Mouse (Mus musculus) CD8-positive naive resting alpha-beta T cell, adult 2 months (primary cell): ENCODE measurements around the gene Psmc1.

ENCODE experiments used
- DNase-seq, 2 experiments: peaks; one replicate each; pipeline ENCODE4 v3.0.0; 2022; ENCODE audit warnings: low read depth in 2 of 2, low spot score in 2 of 2

Gene Psmc1

GRCm38 (mm10) chr12:100123476-100123875 is 13.5 kb downstream of the Psmc1 start:
- DNase-seq, result no peak

GRCm38 (mm10) chr12:100124913-100125798 is 15.2 kb downstream of the Psmc1 start:
- DNase-seq, result no peak

- no peak for DNase-seq
Measured at GRCm38 (mm10) chr12:100126968-100127865, 17.3 kb downstream of the Psmc1 start.

- DNase-seq, result no peak
Measured at GRCm38 (mm10) chr12:100127866-100128480, 18.0 kb downstream of the Psmc1 start.

GRCm38 (mm10) chr12:100128522-100128921 is 18.6 kb downstream of the Psmc1 start:
- DNase-seq, result no peak

- DNase-seq, result no peak
Measured at GRCm38 (mm10) chr12:100128961-100129360, 19.0 kb downstream of the Psmc1 start.

GRCm38 (mm10) chr12:100131167-100131566 is 21.2 kb downstream of the Psmc1 start:
- no peak for DNase-seq

- DNase-seq, result peak; percentile 51 to 63
Measured at GRCm38 (mm10) chr12:100131655-100132054, 21.7 kb downstream of the Psmc1 start.

- DNase-seq, result no peak
Measured at GRCm38 (mm10) chr12:100134395-100134936, 24.5 kb downstream of the Psmc1 start.

GRCm38 (mm10) chr12:100135117-100135516 is 25.2 kb downstream of the Psmc1 start:
- no peak for DNase-seq

GRCm38 (mm10) chr12:100142848-100143523 is 33.0 kb downstream of the Psmc1 start:
- no peak for DNase-seq

GRCm38 (mm10) chr12:100143737-100144136 is 33.8 kb downstream of the Psmc1 start:
- no peak for DNase-seq

- no peak for DNase-seq
Measured at GRCm38 (mm10) chr12:100144269-100144668, 34.3 kb downstream of the Psmc1 start.

GRCm38 (mm10) chr12:100152466-100152865 is 42.5 kb downstream of the Psmc1 start:
- no peak for DNase-seq

- DNase-seq, result peak; percentile 82 to 84
Measured at GRCm38 (mm10) chr12:100159261-100159975, 49.5 kb downstream of the Psmc1 start, which contains the start of gene Nrde2. Gene Nrde2 (minus strand): TSS chr12:100159653.

GRCm38 (mm10) chr12:100164991-100165500 is 55.1 kb downstream of the Psmc1 start:
- DNase-seq, result peak; percentile 25 to 28

- peak; percentile 19 to 37 for DNase-seq
Measured at GRCm38 (mm10) chr12:100166177-100166576, 56.2 kb downstream of the Psmc1 start.

GRCm38 (mm10) chr12:100166939-100167338 is 57.0 kb downstream of the Psmc1 start:
- DNase-seq, result no peak

- DNase-seq, result no peak
Measured at GRCm38 (mm10) chr12:100167502-100167901, 57.5 kb downstream of the Psmc1 start.
